Mouse (Mus musculus) small intestine, adult 2 months (tissue): ENCODE data around the gene Anxa10. TPM values are rescaled to one million over a fixed set of nuclear protein-coding genes. Genes with fewer than 3 reads are reported as not detected.

Experiments used
- H3K27ac ChIP-seq: fragments of 200-500 bp; 2 replicates; pipeline ENCODE4 v1.5.1; 2012; ENCODE audit warnings: low read depth, low read length, control low read depth, inconsistent platforms; ENCODE audit not compliant: insufficient read depth
- H3K27me3 ChIP-seq: fragments of 200-500 bp; 2 replicates; pipeline ENCODE4 v1.6.1; 2012; ENCODE audit warnings: mild to moderate bottlenecking, moderate library complexity, low read length, inconsistent platforms; ENCODE audit not compliant: control insufficient read depth, insufficient read depth
- H3K36me3 ChIP-seq: fragments of 200-500 bp; 2 replicates; pipeline ENCODE4 v1.6.1; 2012; ENCODE audit warnings: mild to moderate bottlenecking, low read length, control low read depth, inconsistent platforms; ENCODE audit not compliant: control insufficient read depth, insufficient read depth
- H3K4me1 ChIP-seq: fragments of 200-500 bp; 2 replicates; pipeline ENCODE4 v1.6.1; 2012; ENCODE audit warnings: low read length, inconsistent platforms, mixed read lengths; ENCODE audit not compliant: control insufficient read depth, insufficient read depth, insufficient read length
- H3K4me3 ChIP-seq: fragments of 200-500 bp; 2 replicates; pipeline ENCODE4 v1.5.1; 2012; ENCODE audit warnings: low read depth, mild to moderate bottlenecking, control low read depth, inconsistent platforms, low read length, moderate library complexity
- CTCF ChIP-seq: fragments of 200-500 bp; IDR thresholded peaks from 2 replicates; pipeline ENCODE4 v1.5.1; 2012; ENCODE audit warnings: low read depth, mild to moderate bottlenecking, control low read depth, inconsistent platforms, low read length, moderate library complexity, mixed read lengths; ENCODE audit not compliant: insufficient replicate concordance, insufficient read length; ENCODE audit errors: extremely low read depth
- POLR2A ChIP-seq: fragments of 200-500 bp; IDR thresholded peaks from 2 replicates; pipeline ENCODE4 v1.6.1; 2012; ENCODE audit warnings: low read depth, mild to moderate bottlenecking, control low read depth, inconsistent platforms, low read length, moderate library complexity
- WGBS: fragments of 180-500 bp; shearing (Covaris S2); methylation state at CpG from one replicate; pipeline ENCODE4 v1.1.7; 2018; 5-methylcytosine and 5-hydroxymethylcytosine counted together
- polyA plus RNA-seq: library from polyadenylated mRNA; depleted of rRNA; stranded (reverse); fragments of >200 nt; gene quantifications from 2 replicates; pipeline ENCODE4 v1.2.3, GENCODE M21; 2012; rRNA removed

The Anxa10 gene
- 29.8 TPM in 1 of 2 replicates, not detected in the other for polyA plus RNA-seq

- no peak for TF ChIP-seq POLR2A
- no peak for TF ChIP-seq CTCF
- Histone ChIP-seq H3K4me3 (no peak within 1 kb of the TSS), H3K4me1 (no peaks in the 10 kb centered on the region), H3K36me3 (no peaks in the 10 kb centered on the region), H3K27ac (no peak within 1 kb of the TSS), H3K27me3 (no peaks in the 10 kb centered on the region)
- WGBS = 39% methylated on average over 2 of the region's 2 CpGs
These were observed at the start of gene Anxa10 for GRCm38 (mm10) chr8:62123098-62123497. Gene Anxa10, minus strand, starts transcription at chr8:62123150.

DNA sequence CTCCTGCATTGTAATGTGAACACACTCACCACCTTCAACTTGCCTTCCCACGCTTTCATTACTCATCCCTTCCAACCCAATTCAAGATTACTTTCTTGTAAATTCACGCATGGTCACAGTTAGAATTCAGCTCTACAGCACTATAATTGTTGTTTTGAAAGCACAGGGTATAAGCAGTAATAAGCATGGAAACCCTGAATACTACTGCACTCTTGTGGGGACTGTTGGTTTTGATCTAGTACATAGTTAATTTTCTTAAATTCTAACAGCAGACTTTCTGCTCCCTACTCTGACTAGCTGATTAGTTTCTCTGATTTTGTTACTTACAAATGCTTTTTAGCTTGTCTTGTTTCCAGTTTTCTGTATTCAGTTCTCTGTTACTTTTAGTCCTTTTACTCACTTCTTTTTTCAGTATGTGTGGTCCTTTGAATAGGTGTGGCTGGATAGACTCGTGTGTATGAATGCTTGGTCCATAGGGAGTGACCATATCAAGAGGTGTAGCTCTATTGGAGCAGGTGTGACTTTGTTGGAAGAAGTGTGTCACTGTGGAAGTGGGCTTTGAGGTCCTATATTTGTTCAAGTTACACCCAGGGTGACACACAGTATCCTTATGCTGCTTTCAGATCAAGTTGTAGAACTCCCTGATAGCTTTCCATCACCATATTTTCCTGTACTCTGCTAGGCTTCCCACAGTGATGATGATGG lies 9.9 kb upstream of the Anxa10 start:
- Histone ChIP-seq H3K27me3 (no peaks in the 10 kb centered on the region), H3K4me1 (no peaks in the 10 kb centered on the region), H3K36me3 (no peaks in the 10 kb centered on the region), H3K4me3 (no peak overlapping the region), H3K27ac (no peak overlapping the region)
- TF ChIP-seq POLR2A (no peak), CTCF (no peak)
- WGBS = 65% methylated on average over 3 of the region's 3 CpGs

DNA sequence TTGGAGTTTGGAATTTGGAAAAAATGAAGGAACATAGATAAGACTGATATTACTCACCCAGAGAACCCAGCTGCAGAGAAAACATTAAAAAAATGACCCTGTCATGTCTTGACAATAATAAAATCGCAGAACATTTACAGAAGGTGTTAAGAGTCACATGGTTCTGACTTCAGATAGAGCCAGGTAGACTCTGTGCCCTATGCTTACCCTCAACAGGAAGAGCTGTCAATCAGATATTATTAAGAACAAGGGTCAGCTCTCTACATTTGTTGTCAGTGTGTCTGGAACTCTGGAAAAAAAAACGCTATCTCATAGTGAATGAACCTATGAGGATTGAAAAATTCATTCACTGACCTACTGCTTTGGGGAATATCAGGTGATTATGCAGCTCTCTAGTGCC lies 25.7 kb downstream of the Anxa10 start:
- no peaks in the 10 kb centered on the region for H3K36me3 ChIP-seq
- H3K4me3 ChIP-seq = no peak overlapping the region
- WGBS = 72% methylated on average over 2 of the region's 2 CpGs
- no peak overlapping the region for H3K27ac ChIP-seq
- TF ChIP-seq CTCF (no peak), POLR2A (no peak)
- no peaks in the 10 kb centered on the region for H3K27me3 ChIP-seq
- H3K4me1 ChIP-seq = no peaks in the 10 kb centered on the region

DNA sequence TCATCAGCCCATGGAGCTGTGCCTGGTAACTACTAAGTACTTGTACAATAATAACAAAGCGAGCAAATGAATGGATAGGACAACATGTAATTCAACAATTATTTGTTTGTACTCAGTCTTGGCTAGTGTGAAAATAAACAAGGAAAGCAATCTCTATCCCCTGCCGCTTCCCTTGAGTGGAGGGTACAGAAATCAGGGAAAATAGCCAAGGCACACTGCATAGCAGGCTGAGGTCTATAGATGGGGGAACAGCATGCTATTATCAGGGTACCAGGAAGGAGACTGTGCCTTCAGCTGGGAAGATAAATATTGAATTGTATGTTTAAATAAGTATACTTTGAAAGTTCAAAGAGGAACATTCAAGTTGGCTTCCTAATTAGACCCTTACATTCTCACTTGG lies 41.1 kb downstream of the Anxa10 start:
- H3K4me1 ChIP-seq = no peaks in the 10 kb centered on the region
- H3K27ac ChIP-seq = no peak overlapping the region
- no peaks in the 10 kb centered on the region for H3K36me3 ChIP-seq
- H3K27me3 ChIP-seq = no peaks in the 10 kb centered on the region
- WGBS = 82% methylated on average over 2 of the region's 2 CpGs
- H3K4me3 ChIP-seq = no peak overlapping the region
- TF ChIP-seq POLR2A (no peak), CTCF (no peak)

DNA sequence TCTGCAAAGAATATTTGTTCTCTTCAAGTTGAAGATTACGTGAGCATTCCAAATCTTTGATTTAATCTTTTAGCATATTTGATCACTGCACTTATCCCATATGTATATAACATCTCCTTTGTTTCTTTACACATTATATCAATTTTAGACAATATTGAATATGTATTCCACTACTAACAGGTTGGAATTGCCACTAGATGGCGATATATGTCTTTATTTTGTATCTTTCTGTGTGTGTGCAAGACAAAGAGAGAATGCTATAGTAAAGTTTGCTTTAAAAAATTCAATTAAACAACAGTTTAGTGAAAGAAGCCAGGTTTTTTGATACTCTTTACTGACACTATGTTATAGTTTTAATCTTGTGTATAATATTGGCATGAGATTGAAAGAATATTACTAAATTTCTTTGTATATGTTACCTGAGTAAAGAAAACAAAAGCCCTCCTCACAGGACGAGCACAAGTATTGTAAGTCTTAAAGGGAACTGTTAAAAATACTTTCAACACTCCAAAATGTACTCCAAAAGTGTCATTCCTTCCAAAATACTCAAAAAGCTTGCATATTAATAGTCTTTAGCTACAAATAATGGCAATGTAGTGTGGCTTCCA lies 42.7 kb downstream of the Anxa10 start:
- H3K4me1 ChIP-seq = no peaks in the 10 kb centered on the region
- no peaks in the 10 kb centered on the region for H3K27me3 ChIP-seq
- no peak overlapping the region for H3K27ac ChIP-seq
- no peak for TF ChIP-seq POLR2A
- no peak for TF ChIP-seq CTCF
- WGBS = 49% methylated on average over 3 of the region's 3 CpGs
- no peaks in the 10 kb centered on the region for H3K36me3 ChIP-seq
- H3K4me3 ChIP-seq = no peak overlapping the region

- TF ChIP-seq POLR2A (no peak), CTCF (no peak)
- Histone ChIP-seq H3K36me3 (no peaks in the 10 kb centered on the region), H3K27ac (no peak overlapping the region), H3K4me1 (no peaks in the 10 kb centered on the region), H3K4me3 (no peak overlapping the region), H3K27me3 (no peaks in the 10 kb centered on the region)
These were observed 54.6 kb downstream of the Anxa10 start for GRCm38 (mm10) chr8:62068305-62068704.

- H3K27me3 ChIP-seq = no peaks in the 10 kb centered on the region
- no peak for TF ChIP-seq POLR2A
- TF ChIP-seq CTCF = no peak
- no peak overlapping the region for H3K4me3 ChIP-seq
- no peaks in the 10 kb centered on the region for H3K4me1 ChIP-seq
- no peak overlapping the region for H3K27ac ChIP-seq
- H3K36me3 ChIP-seq = no peaks in the 10 kb centered on the region
These were observed 62.6 kb downstream of the Anxa10 start for GRCm38 (mm10) chr8:62060357-62060756.
